Mouse (Mus musculus): ENCODE data around the gene Brinp3. TPM values are rescaled to one million over a fixed set of nuclear protein-coding genes. Genes with fewer than 3 reads are reported as not detected.

Gene Brinp3
- polyA plus RNA-seq, 1 experiment, result 28.1 TPM

- H3K27ac ChIP-seq (ENCODE audit: insufficient read depth, low read length), result no peak overlapping the region
- TF ChIP-seq POLR2A (IDR thresholded peaks at IDR 0.05; ENCODE audit: extremely low read depth, insufficient read depth, low read length) (no peak), CTCF (IDR thresholded peaks at IDR 0.05; ENCODE audit: extremely low read depth, insufficient read depth, low read length) (no peak)
- no peaks in the 10 kb centered on the region for H3K4me1 ChIP-seq (ENCODE audit: control insufficient read depth, insufficient read depth, low read length)
- no peak overlapping the region for H3K4me3 ChIP-seq (ENCODE audit: insufficient read depth, low read length)
Observed at GRCm38 (mm10) chr1:146898636-146899035, 404.1 kb downstream of the Brinp3 start.

- H3K27ac ChIP-seq (ENCODE audit: insufficient read depth, low read length), result no peak overlapping the region
- TF ChIP-seq POLR2A (IDR thresholded peaks at IDR 0.05; ENCODE audit: extremely low read depth, insufficient read depth, low read length), result no peak
- no peak for TF ChIP-seq CTCF (IDR thresholded peaks at IDR 0.05; ENCODE audit: extremely low read depth, insufficient read depth, low read length)
- no peaks in the 10 kb centered on the region for H3K4me1 ChIP-seq (ENCODE audit: control insufficient read depth, insufficient read depth, low read length)
- no peak overlapping the region for H3K4me3 ChIP-seq (ENCODE audit: insufficient read depth, low read length)
Observed at GRCm38 (mm10) chr1:146901691-146902090, 407.1 kb downstream of the Brinp3 start.

GRCm38 (mm10) chr1:146939463-146940389, 445.2 kb downstream of the Brinp3 start:
- H3K4me3 ChIP-seq (ENCODE audit: insufficient read depth, low read length), result no peak overlapping the region
- TF ChIP-seq CTCF (IDR thresholded peaks at IDR 0.05; ENCODE audit: extremely low read depth, insufficient read depth, low read length), result no peak
- H3K4me1 ChIP-seq (ENCODE audit: control insufficient read depth, insufficient read depth, low read length), result no peaks in the 10 kb centered on the region
- H3K27ac ChIP-seq (ENCODE audit: insufficient read depth, low read length), result no peak overlapping the region

Measured in cortical plate, adult 2 months (tissue).